Mouse (Mus musculus) hindbrain, postnatal 0 days (tissue): ENCODE data around the gene Trpd52l3. TPM values are rescaled to one million over a fixed set of nuclear protein-coding genes. Genes with fewer than 3 reads are reported as not detected.
"Not testable (repeated sequence)": the region's sequence is repeated elsewhere in the genome, so short reads cannot be mapped to it uniquely, and the experiment has no call there.

Experiments used
- ATAC-seq: fragments of 200-750 bp; cut with Nextera tagmentation; 2 replicates; pipeline ENCODE4 v1.8.0; 2017; ENCODE audit warnings: mild to moderate bottlenecking, moderate TSS enrichment, moderate library complexity
- DNase-seq: peaks from one replicate; pipeline ENCODE4 v3.0.0-alpha.2; 2015; ENCODE audit warnings: low spot score
- H3K27ac ChIP-seq: fragments of 300-500 bp; sonication (generic); 2 replicates; pipeline ENCODE4 v1.5.1; 2014; ENCODE audit warnings: mild to moderate bottlenecking
- H3K27me3 ChIP-seq: fragments of 300-500 bp; sonication (generic); 2 replicates; pipeline ENCODE4 v1.6.1; 2014; ENCODE audit warnings: low read length, mixed read lengths; ENCODE audit not compliant: insufficient read depth
- H3K36me3 ChIP-seq: fragments of 300-500 bp; sonication (generic); 2 replicates; pipeline ENCODE4 v1.6.1; 2014; ENCODE audit warnings: low read length, mixed read lengths; ENCODE audit not compliant: insufficient read depth
- H3K4me1 ChIP-seq: fragments of 300-500 bp; sonication (generic); 2 replicates; pipeline ENCODE4 v1.6.1; 2014; ENCODE audit warnings: antibody characterized with exemption, low read length, mixed read lengths; ENCODE audit not compliant: insufficient read depth
- H3K4me2 ChIP-seq: fragments of 300-500 bp; sonication (generic); 2 replicates; pipeline ENCODE4 v1.6.1; 2014; ENCODE audit warnings: low read depth, mild to moderate bottlenecking, low read length, moderate library complexity, mixed read lengths
- H3K4me3 ChIP-seq: fragments of 300-500 bp; sonication (generic); 2 replicates; pipeline ENCODE4 v1.5.1; 2014; ENCODE audit warnings: low read length
- H3K9ac ChIP-seq: fragments of 300-500 bp; sonication (generic); replicated peaks from 2 replicates; pipeline ENCODE4 v1.6.1; 2014; ENCODE audit warnings: mild to moderate bottlenecking, low read length, moderate library complexity, mixed read lengths
- H3K9me3 ChIP-seq: fragments of 300-500 bp; sonication (generic); 2 replicates; pipeline ENCODE4 v1.6.1; 2016; ENCODE audit warnings: low read length, mixed read lengths
- CTCF ChIP-seq: IDR thresholded peaks from 2 replicates; pipeline ENCODE4 v1.5.1; 2016; ENCODE audit warnings: antibody characterized with exemption, control low read depth, low read depth
- WGBS: fragments of 180-500 bp; shearing (Covaris S2); extraction: QIAGEN DNeasy Blood & Tissue Kit; methylation state at CpG from one replicate; pipeline ENCODE4 v1.1.7; 2014; 5-methylcytosine and 5-hydroxymethylcytosine counted together
- polyA plus RNA-seq: library from polyadenylated mRNA; unstranded; fragments of >200 nt; fragmentation: Nextera tagmentation; extraction: Ambion mirVana; gene quantifications from 2 replicates; pipeline ENCODE4 v1.2.1, GENCODE M21; 2015
- total RNA-seq: library from RNA; depleted of rRNA; stranded (reverse); fragments of >200 nt; gene quantifications from 2 replicates; pipeline ENCODE4 v1.2.3, GENCODE M21; 2014

The Trpd52l3 gene
- total and polyA plus RNA-seq, 2 experiments from 2014 or later, result not detected

- WGBS, result 87% methylated on average over 6 of the region's 6 CpGs
- ATAC-seq, result no peak
- no peak overlapping the region for H3K4me2 ChIP-seq
Measured at GRCm38 (mm10) chr19:30001550-30001949, 2.0 kb upstream of the Trpd52l3 start.

GRCm38 (mm10) chr19:30006371-30006770, 2.8 kb downstream of the Trpd52l3 start:
- H3K36me3 ChIP-seq, result no peaks in the 10 kb centered on the region
- TF ChIP-seq CTCF, result no peak
- no peaks in the 10 kb centered on the region for H3K4me1 ChIP-seq
- no peaks in the 10 kb centered on the region for H3K9me3 ChIP-seq
- DNase-seq (no peak), ATAC-seq (no peak)
- 62% methylated on average over 3 of the region's 3 CpGs for WGBS
- H3K4me2 ChIP-seq, result no peak overlapping the region
- no peak overlapping the region for H3K9ac ChIP-seq
- H3K27ac ChIP-seq, result no peak overlapping the region
- no peak overlapping the region for H3K4me3 ChIP-seq
- no peaks in the 10 kb centered on the region for H3K27me3 ChIP-seq

More at GRCm38 (mm10) chr19:30001550-30001949, 2.0 kb upstream of the Trpd52l3 start:
- no peak overlapping the region for H3K4me3 ChIP-seq
- no peaks in the 10 kb centered on the region for H3K36me3 ChIP-seq
- no peaks in the 10 kb centered on the region for H3K27me3 ChIP-seq
- H3K9me3 ChIP-seq, result no peaks in the 10 kb centered on the region
- no peak overlapping the region for H3K27ac ChIP-seq
- no peak overlapping the region for H3K9ac ChIP-seq
- no peak for DNase-seq
- H3K4me1 ChIP-seq, result no peaks in the 10 kb centered on the region
- no peak for TF ChIP-seq CTCF

GRCm38 (mm10) chr19:30010520-30011296, 7.1 kb downstream of the Trpd52l3 start:
- 71% methylated on average over 13 of the region's 13 CpGs for WGBS
- Histone ChIP-seq H3K4me3 (no peak overlapping the region), H3K27me3 (no peaks in the 10 kb centered on the region), H3K9me3 (no peaks in the 10 kb centered on the region), H3K4me2 (0 out of 2 replicates have a peak overlapping the region, but pooled peaks have one; percentile 2), H3K36me3 (no peaks in the 10 kb centered on the region), H3K4me1 (no peaks in the 10 kb centered on the region), H3K9ac (no peak overlapping the region), H3K27ac (no peak overlapping the region)
- DNase-seq (no peak), ATAC-seq (no peak)
- no peak for TF ChIP-seq CTCF

- TF ChIP-seq CTCF, result no peak
- Histone ChIP-seq H3K27ac (no peak overlapping the region), H3K4me2 (no peak overlapping the region), H3K9ac (no peak overlapping the region), H3K9me3 (no peaks in the 10 kb centered on the region), H3K4me3 (no peak overlapping the region), H3K4me1 (no peaks in the 10 kb centered on the region), H3K27me3 (no peaks in the 10 kb centered on the region), H3K36me3 (no peaks in the 10 kb centered on the region)
- ATAC-seq (no peak), DNase-seq (no peak)
- 93% methylated on average over 3 of the region's 3 CpGs for WGBS
Measured at GRCm38 (mm10) chr19:30014331-30014730, 10.7 kb downstream of the Trpd52l3 start.

- Histone ChIP-seq H3K27ac (no peak overlapping the region), H3K4me1 (no peaks in the 10 kb centered on the region), H3K4me3 (no peak overlapping the region), H3K27me3 (no peaks in the 10 kb centered on the region), H3K9ac (no peak overlapping the region), H3K4me2 (no peak overlapping the region), H3K36me3 (no peaks in the 10 kb centered on the region), H3K9me3 (no peaks in the 10 kb centered on the region)
- no peak for DNase-seq
- no peak for TF ChIP-seq CTCF
- WGBS, result 70% methylated on average over 6 of the region's 6 CpGs
- no peak for ATAC-seq
Measured at GRCm38 (mm10) chr19:30016156-30016555, 12.6 kb downstream of the Trpd52l3 start.

- not testable (repeated sequence) for H3K9me3 ChIP-seq, H3K36me3 ChIP-seq, H3K4me2 ChIP-seq, H3K9ac ChIP-seq, H3K27me3 ChIP-seq, H3K27ac ChIP-seq, DNase-seq, ATAC-seq, H3K4me1 ChIP-seq, H3K4me3 ChIP-seq
- 95% methylated on average over 10 of the region's 10 CpGs for WGBS
Measured at GRCm38 (mm10) chr19:30023419-30023818, 19.8 kb downstream of the Trpd52l3 start.
